Mouse (Mus musculus): ENCODE measurements around the gene Dnah7c. TPM values are rescaled to one million over a fixed set of nuclear protein-coding genes. Genes with fewer than 3 reads are reported as not detected.
"Not testable (repeated sequence)": the region's sequence is repeated elsewhere in the genome, so short reads cannot be mapped to it uniquely, and the experiment has no call there.

Dnah7c gene
- polyA plus RNA-seq, 1 experiment from 2014 or later = 0.14 TPM

- not testable (repeated sequence) for H3K27ac ChIP-seq (ENCODE audit: low read length); H3K4me3 ChIP-seq (ENCODE audit: low read length); ATAC-seq (ENCODE audit: low read depth); H3K27me3 ChIP-seq (ENCODE audit: control insufficient read depth, insufficient read depth, low read depth, low read length); H3K9ac ChIP-seq (ENCODE audit: low read length); H3K4me2 ChIP-seq (ENCODE audit: low read depth, low read length); H3K9me3 ChIP-seq (ENCODE audit: control insufficient read depth, low read length); H3K4me1 ChIP-seq (replicated peaks; ENCODE audit: control insufficient read depth, insufficient read depth, low read length); H3K36me3 ChIP-seq (ENCODE audit: control insufficient read depth, insufficient read depth, low read length)
- 56% methylated on average over 1 of the region's 1 CpGs for whole genome bisulfite sequencing
Measured at GRCm38 (mm10) chr1:46724810-46725209, 299.4 kb downstream of the Dnah7c start.

GRCm38 (mm10) chr1:46725266-46725665 lies 299.9 kb downstream of the Dnah7c start:
- 52% methylated on average over 1 of the region's 1 CpGs for WGBS
- Histone ChIP-seq H3K27me3 (ENCODE audit: control insufficient read depth, insufficient read depth, low read depth, low read length) (no peaks in the 10 kb centered on the region), H3K4me2 (ENCODE audit: low read depth, low read length) (no peak overlapping the region), H3K9me3 (ENCODE audit: control insufficient read depth, low read length) (no peaks in the 10 kb centered on the region), H3K4me1 (replicated peaks; ENCODE audit: control insufficient read depth, insufficient read depth, low read length) (no peaks in the 10 kb centered on the region), H3K36me3 (ENCODE audit: control insufficient read depth, insufficient read depth, low read length) (no peaks in the 10 kb centered on the region), H3K9ac (ENCODE audit: low read length) (no peak overlapping the region), H3K4me3 (ENCODE audit: low read length) (no peak overlapping the region), H3K27ac (ENCODE audit: low read length) (no peak overlapping the region)
- ATAC-seq (ENCODE audit: low read depth) = no peak

GRCm38 (mm10) chr1:46725719-46726118 lies 300.3 kb downstream of the Dnah7c start:
- H3K27ac ChIP-seq (ENCODE audit: low read length); H3K9ac ChIP-seq (ENCODE audit: low read length); H3K4me1 ChIP-seq (replicated peaks; ENCODE audit: control insufficient read depth, insufficient read depth, low read length); H3K27me3 ChIP-seq (ENCODE audit: control insufficient read depth, insufficient read depth, low read depth, low read length); H3K36me3 ChIP-seq (ENCODE audit: control insufficient read depth, insufficient read depth, low read length); H3K9me3 ChIP-seq (ENCODE audit: control insufficient read depth, low read length); H3K4me2 ChIP-seq (ENCODE audit: low read depth, low read length); ATAC-seq (ENCODE audit: low read depth); H3K4me3 ChIP-seq (ENCODE audit: low read length): not testable (repeated sequence)
- WGBS = 90% methylated on average over 2 of the region's 2 CpGs

GRCm38 (mm10) chr1:46729731-46730130 lies 304.3 kb downstream of the Dnah7c start:
- not testable (repeated sequence) for ATAC-seq (ENCODE audit: low read depth); H3K4me2 ChIP-seq (ENCODE audit: low read depth, low read length); H3K27ac ChIP-seq (ENCODE audit: low read length); H3K27me3 ChIP-seq (ENCODE audit: control insufficient read depth, insufficient read depth, low read depth, low read length); H3K9ac ChIP-seq (ENCODE audit: low read length); H3K4me3 ChIP-seq (ENCODE audit: low read length); H3K36me3 ChIP-seq (ENCODE audit: control insufficient read depth, insufficient read depth, low read length); H3K4me1 ChIP-seq (replicated peaks; ENCODE audit: control insufficient read depth, insufficient read depth, low read length); H3K9me3 ChIP-seq (ENCODE audit: control insufficient read depth, low read length)
- 80% methylated on average over 3 of the region's 3 CpGs for WGBS

GRCm38 (mm10) chr1:46733405-46734106 lies 308.2 kb downstream of the Dnah7c start:
- WGBS = 86% methylated on average over 2 of the region's 2 CpGs
- not testable (repeated sequence) for H3K4me3 ChIP-seq (ENCODE audit: low read length)

GRCm38 (mm10) chr1:46734455-46734854 lies 309.1 kb downstream of the Dnah7c start:
- H3K36me3 ChIP-seq (ENCODE audit: control insufficient read depth, insufficient read depth, low read length); H3K9ac ChIP-seq (ENCODE audit: low read length); H3K4me3 ChIP-seq (ENCODE audit: low read length); H3K9me3 ChIP-seq (ENCODE audit: control insufficient read depth, low read length); H3K27ac ChIP-seq (ENCODE audit: low read length); H3K4me2 ChIP-seq (ENCODE audit: low read depth, low read length); H3K4me1 ChIP-seq (replicated peaks; ENCODE audit: control insufficient read depth, insufficient read depth, low read length); H3K27me3 ChIP-seq (ENCODE audit: control insufficient read depth, insufficient read depth, low read depth, low read length); ATAC-seq (ENCODE audit: low read depth): not testable (repeated sequence)
- WGBS = 72% methylated on average over 2 of the region's 2 CpGs

More at GRCm38 (mm10) chr1:46733405-46734106, 308.2 kb downstream of the Dnah7c start:
- not testable (repeated sequence) for H3K36me3 ChIP-seq (ENCODE audit: control insufficient read depth, insufficient read depth, low read length); H3K4me1 ChIP-seq (replicated peaks; ENCODE audit: control insufficient read depth, insufficient read depth, low read length); H3K4me2 ChIP-seq (ENCODE audit: low read depth, low read length); H3K27ac ChIP-seq (ENCODE audit: low read length); ATAC-seq (ENCODE audit: low read depth); H3K9me3 ChIP-seq (ENCODE audit: control insufficient read depth, low read length); H3K27me3 ChIP-seq (ENCODE audit: control insufficient read depth, insufficient read depth, low read depth, low read length); H3K9ac ChIP-seq (ENCODE audit: low read length)

- H3K27ac ChIP-seq (ENCODE audit: low read length); H3K27me3 ChIP-seq (ENCODE audit: control insufficient read depth, insufficient read depth, low read depth, low read length); H3K4me1 ChIP-seq (replicated peaks; ENCODE audit: control insufficient read depth, insufficient read depth, low read length); H3K36me3 ChIP-seq (ENCODE audit: control insufficient read depth, insufficient read depth, low read length); H3K9me3 ChIP-seq (ENCODE audit: control insufficient read depth, low read length); ATAC-seq (ENCODE audit: low read depth); H3K9ac ChIP-seq (ENCODE audit: low read length); H3K4me3 ChIP-seq (ENCODE audit: low read length); H3K4me2 ChIP-seq (ENCODE audit: low read depth, low read length): not testable (repeated sequence)
- WGBS = 34% methylated on average over 3 of the region's 3 CpGs
Measured at GRCm38 (mm10) chr1:46764600-46764999, 339.2 kb downstream of the Dnah7c start.

GRCm38 (mm10) chr1:46769318-46769717 lies 343.9 kb downstream of the Dnah7c start:
- H3K36me3 ChIP-seq (ENCODE audit: control insufficient read depth, insufficient read depth, low read length); H3K4me3 ChIP-seq (ENCODE audit: low read length); H3K27me3 ChIP-seq (ENCODE audit: control insufficient read depth, insufficient read depth, low read depth, low read length); ATAC-seq (ENCODE audit: low read depth); H3K27ac ChIP-seq (ENCODE audit: low read length); H3K9ac ChIP-seq (ENCODE audit: low read length); H3K9me3 ChIP-seq (ENCODE audit: control insufficient read depth, low read length); H3K4me2 ChIP-seq (ENCODE audit: low read depth, low read length); H3K4me1 ChIP-seq (replicated peaks; ENCODE audit: control insufficient read depth, insufficient read depth, low read length): not testable (repeated sequence)

- H3K4me3 ChIP-seq (ENCODE audit: low read length); H3K9me3 ChIP-seq (ENCODE audit: control insufficient read depth, low read length); ATAC-seq (ENCODE audit: low read depth); H3K36me3 ChIP-seq (ENCODE audit: control insufficient read depth, insufficient read depth, low read length); H3K4me2 ChIP-seq (ENCODE audit: low read depth, low read length); H3K27me3 ChIP-seq (ENCODE audit: control insufficient read depth, insufficient read depth, low read depth, low read length); H3K9ac ChIP-seq (ENCODE audit: low read length); H3K27ac ChIP-seq (ENCODE audit: low read length); H3K4me1 ChIP-seq (replicated peaks; ENCODE audit: control insufficient read depth, insufficient read depth, low read length): not testable (repeated sequence)
- 76% methylated on average over 7 of the region's 7 CpGs for WGBS
Measured at GRCm38 (mm10) chr1:46770077-46770695, 344.8 kb downstream of the Dnah7c start.
